Mouse (Mus musculus) liver (tissue): ENCODE data around the gene Tbcc.
"Not testable (repeated sequence)": the region's sequence is repeated elsewhere in the genome, so short reads cannot be mapped to it uniquely, and the experiment has no call there.

ENCODE experiments used
- DNase-seq: peaks from one replicate; pipeline ENCODE4 v3.0.0-alpha.2; 2020; ENCODE audit warnings: mixed read lengths

The Tbcc gene

GRCm38 (mm10) chr17:46890116-46890815 is at the start of gene Tbcc:
Gene Tbcc, plus strand, starts transcription at chr17:46890684.
- DNase-seq, result peak; percentile 98

GRCm38 (mm10) chr17:46843022-46843421 is 47.5 kb upstream of the Tbcc start:
- DNase-seq, result no peak

GRCm38 (mm10) chr17:46843716-46844115 is 46.8 kb upstream of the Tbcc start:
- no peak for DNase-seq

- no peak for DNase-seq
Observed at GRCm38 (mm10) chr17:46844811-46845210, 45.7 kb upstream of the Tbcc start.

GRCm38 (mm10) chr17:46845262-46845661 is 45.2 kb upstream of the Tbcc start:
- no peak for DNase-seq

GRCm38 (mm10) chr17:46846573-46846972 is 43.9 kb upstream of the Tbcc start:
- not testable (repeated sequence) for DNase-seq

- DNase-seq, result no peak
Observed at GRCm38 (mm10) chr17:46847206-46847605, 43.3 kb upstream of the Tbcc start.

GRCm38 (mm10) chr17:46852725-46853124 is 37.8 kb upstream of the Tbcc start:
- DNase-seq, result peak; percentile 11

- DNase-seq, result no peak
Observed at GRCm38 (mm10) chr17:46853281-46853680, 37.2 kb upstream of the Tbcc start.

- DNase-seq, result no peak
Observed at GRCm38 (mm10) chr17:46854096-46854495, 36.4 kb upstream of the Tbcc start.

- DNase-seq, result peak; percentile 28
Observed at GRCm38 (mm10) chr17:46854640-46855110, 35.8 kb upstream of the Tbcc start.

- DNase-seq, result peak; percentile 33
Observed at GRCm38 (mm10) chr17:46855328-46856106, 35.0 kb upstream of the Tbcc start.

- DNase-seq, result no peak
Observed at GRCm38 (mm10) chr17:46856107-46856388, 34.4 kb upstream of the Tbcc start.

- DNase-seq, result peak; percentile 81
Observed at GRCm38 (mm10) chr17:46856471-46857360, 33.8 kb upstream of the Tbcc start.

- DNase-seq, result peak; percentile 77
Observed at GRCm38 (mm10) chr17:46857361-46857902, 33.1 kb upstream of the Tbcc start.

GRCm38 (mm10) chr17:46857903-46858748 is 32.4 kb upstream of the Tbcc start, which contains the start of gene Bicral:
Gene Bicral, minus strand, starts transcription at chr17:46858482.
- peak; percentile 74 for DNase-seq

GRCm38 (mm10) chr17:46858749-46859444 is 31.6 kb upstream of the Tbcc start:
- DNase-seq, result peak; percentile 42

- DNase-seq, result no peak
Observed at GRCm38 (mm10) chr17:46860120-46860519, 30.4 kb upstream of the Tbcc start.

GRCm38 (mm10) chr17:46864566-46865195 is 25.8 kb upstream of the Tbcc start:
- DNase-seq, result peak; percentile 29

GRCm38 (mm10) chr17:46866836-46867235 is 23.6 kb upstream of the Tbcc start:
- DNase-seq, result no peak
